Mouse (Mus musculus): ENCODE results near the gene Dnaja3. TPM values are rescaled to one million over a fixed set of nuclear protein-coding genes. Genes with fewer than 3 reads are reported as not detected.

Gene Dnaja3
- total RNA-seq, 1 experiment from 2014 or later: 76.0 TPM

DNA sequence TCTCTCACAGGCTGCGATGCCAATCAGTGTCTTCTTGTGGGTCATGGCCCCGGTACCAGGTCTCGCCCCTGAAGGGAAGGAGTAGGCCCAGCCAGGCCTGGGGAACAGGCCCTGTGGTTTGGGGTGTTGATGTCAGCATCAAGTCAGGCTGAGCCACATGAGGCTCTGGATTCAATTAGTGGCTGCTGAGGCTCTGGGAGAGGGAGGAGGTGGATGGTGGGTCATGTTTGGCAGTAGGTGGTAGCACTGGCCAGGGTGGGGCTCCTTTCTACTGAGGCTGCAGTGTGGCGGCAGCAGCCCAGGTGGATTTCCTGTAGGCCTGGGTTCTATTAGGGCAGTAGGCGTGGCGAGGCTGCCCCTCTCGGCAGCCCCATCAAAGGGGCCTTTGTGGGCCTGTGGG is 11.8 kb downstream of the Dnaja3 start:
- ATAC-seq (replicated peaks in 1 of 2; ENCODE audit: insufficient read depth in 1 of 2, low FRiP score in 2 of 2, low TSS enrichment in 1 of 2, low read depth in 1 of 2, poor library complexity in 2 of 2, severe bottlenecking in 2 of 2): no peak

DNA sequence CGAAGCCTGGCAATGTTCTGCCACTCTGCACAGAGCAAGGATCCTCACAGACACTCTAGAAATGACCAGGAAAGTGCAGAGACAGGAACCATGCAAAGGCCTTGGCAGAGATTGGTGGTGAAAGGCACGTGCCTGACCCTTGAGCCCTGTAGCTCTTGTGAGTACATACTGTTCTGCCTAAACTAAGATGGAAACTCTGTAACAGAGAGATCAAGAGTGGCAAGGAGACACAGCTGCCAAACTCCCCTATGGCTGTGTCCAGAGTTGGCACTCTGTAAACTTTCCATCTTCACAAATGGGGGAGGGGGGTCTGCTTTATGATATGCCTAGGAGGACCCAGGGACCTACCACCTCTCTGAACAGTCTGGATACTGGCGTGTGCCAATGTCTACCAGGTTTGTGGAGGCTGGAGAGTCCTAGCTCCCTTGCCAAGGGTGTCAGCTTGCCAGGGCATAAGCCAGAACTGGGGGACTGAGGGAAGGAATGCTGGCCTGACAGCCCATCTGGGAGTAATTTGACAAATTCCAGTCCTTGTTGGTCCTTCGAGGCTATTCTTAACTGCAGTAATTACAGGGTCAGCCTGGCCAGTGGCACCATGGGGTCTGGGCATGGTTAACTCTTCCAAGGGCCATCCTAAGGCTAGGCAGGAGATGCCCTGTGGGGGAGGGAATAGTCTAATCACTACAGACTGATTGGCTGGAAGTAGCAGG is 13.1 kb downstream of the Dnaja3 start:
- ATAC-seq (replicated peaks in 1 of 2; ENCODE audit: insufficient read depth in 1 of 2, low FRiP score in 2 of 2, low TSS enrichment in 1 of 2, low read depth in 1 of 2, poor library complexity in 2 of 2, severe bottlenecking in 2 of 2): no peak

DNA sequence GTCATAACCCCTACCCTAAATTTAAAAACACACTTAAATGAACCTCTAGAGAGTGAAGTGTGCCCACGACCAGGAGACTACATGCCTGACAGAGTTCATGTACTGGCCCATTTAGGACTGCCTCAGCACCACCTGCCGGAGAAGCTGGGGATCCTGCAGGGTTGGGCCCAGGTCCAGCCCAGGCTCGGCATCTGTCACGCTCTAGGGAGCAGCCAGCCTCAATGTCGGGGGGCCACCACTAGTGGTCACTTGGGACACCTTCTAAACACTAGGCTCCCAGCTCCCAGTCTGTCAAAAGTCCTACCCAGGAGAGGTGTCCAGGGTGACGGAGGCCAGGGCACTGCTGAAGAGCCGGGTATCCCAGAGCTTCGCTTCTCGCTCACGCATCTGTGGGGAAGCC is 14.9 kb downstream of the Dnaja3 start:
- no peak for ATAC-seq (replicated peaks in 1 of 2; ENCODE audit: insufficient read depth in 1 of 2, low FRiP score in 2 of 2, low TSS enrichment in 1 of 2, low read depth in 1 of 2, poor library complexity in 2 of 2, severe bottlenecking in 2 of 2)

DNA sequence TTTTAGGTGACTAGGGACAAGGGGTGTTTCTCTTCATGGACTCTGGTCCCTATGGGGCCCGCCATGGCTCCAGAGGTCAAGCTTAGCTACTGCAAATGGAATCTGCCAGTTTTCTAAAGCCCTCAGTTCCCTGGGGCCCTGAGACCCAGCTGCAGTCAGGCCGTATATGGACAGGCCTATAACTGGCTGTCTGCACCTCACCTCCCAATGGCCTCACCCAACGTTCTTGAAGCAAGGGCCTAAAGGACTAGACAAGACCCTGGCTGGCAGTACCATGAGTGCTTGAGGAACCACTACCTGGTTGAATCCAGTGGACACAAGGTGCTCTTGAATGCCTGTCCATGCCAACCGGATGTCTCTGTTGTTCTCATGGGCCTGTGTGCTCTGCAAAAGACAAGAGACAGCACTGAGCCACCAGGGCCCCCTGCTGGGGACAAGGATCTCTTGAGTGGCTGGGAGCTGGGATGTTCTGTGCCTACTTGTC is 15.5 kb downstream of the Dnaja3 start:
- ATAC-seq (replicated peaks in 1 of 2; ENCODE audit: insufficient read depth in 1 of 2, low FRiP score in 2 of 2, low TSS enrichment in 1 of 2, low read depth in 1 of 2, poor library complexity in 2 of 2, severe bottlenecking in 2 of 2): no peak

DNA sequence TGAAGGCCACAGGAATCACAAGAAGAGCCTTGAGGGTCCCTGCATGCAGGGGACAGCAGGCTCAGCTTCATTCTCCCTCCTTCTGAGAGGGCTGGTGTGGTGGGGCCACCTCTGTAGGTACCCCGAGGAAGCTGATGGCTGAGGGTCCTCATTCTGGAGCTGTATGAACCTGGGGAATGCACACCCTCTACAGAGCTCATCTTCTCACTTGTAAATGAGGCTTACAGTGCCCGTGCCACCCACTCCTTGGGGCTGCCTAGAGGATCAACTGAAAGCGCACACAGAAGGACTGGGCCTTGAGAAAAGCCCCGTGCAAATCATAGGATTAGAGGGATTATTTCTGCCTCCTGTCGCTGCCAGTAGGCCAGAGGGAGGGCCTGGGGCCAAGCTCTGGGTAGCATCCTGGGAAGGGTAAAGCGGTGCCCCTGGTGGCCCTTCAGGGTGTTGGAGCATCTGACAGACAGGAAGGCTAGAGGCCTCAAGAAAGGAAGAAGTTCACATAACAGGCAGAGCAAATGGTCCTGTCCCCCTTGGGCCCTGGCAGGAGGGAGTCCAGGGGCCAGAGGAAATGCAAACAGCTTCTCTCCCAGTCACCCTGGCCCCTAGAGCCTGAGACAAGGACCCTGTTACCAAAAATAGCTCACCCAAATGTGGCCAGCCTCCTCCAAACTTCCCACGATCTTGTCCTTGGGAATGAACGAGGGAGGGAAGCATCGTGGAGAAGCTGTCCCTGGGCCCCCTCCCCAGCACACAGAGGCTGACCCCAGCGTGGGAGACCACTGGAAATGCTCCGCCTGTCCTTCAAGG is 16.2 kb downstream of the Dnaja3 start:
- ATAC-seq (replicated peaks in 1 of 2; ENCODE audit: insufficient read depth in 1 of 2, low FRiP score in 2 of 2, low TSS enrichment in 1 of 2, low read depth in 1 of 2, poor library complexity in 2 of 2, severe bottlenecking in 2 of 2): peak; percentile 46 to 58; a peak in 1 of 4 replicates

DNA sequence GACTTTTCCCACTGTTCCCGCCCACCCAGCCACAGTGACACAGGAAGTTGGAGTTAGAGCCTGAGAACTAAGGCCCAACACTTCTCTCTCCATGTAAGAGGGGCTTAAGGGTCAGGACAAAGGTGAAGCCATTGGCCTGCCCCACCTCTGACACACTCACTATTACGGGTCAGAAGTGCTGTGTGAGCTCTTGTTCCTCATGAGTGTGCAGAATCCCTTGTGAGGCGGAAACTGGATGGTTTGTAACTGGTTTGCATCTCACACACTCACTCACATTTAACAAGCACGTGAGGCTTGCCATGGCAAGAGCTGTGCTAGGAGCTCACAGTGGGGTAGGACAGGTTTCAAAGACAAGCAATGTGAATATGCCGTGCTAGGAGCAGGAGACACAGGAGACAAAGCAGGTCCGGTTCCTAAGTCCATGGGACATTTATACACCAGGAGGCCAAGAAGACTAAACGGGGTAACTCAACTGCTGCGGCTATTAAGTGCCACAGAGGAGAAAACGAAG is 16.8 kb downstream of the Dnaja3 start:
- ATAC-seq (replicated peaks in 1 of 2; ENCODE audit: insufficient read depth in 1 of 2, low FRiP score in 2 of 2, low TSS enrichment in 1 of 2, low read depth in 1 of 2, poor library complexity in 2 of 2, severe bottlenecking in 2 of 2): no peak

DNA sequence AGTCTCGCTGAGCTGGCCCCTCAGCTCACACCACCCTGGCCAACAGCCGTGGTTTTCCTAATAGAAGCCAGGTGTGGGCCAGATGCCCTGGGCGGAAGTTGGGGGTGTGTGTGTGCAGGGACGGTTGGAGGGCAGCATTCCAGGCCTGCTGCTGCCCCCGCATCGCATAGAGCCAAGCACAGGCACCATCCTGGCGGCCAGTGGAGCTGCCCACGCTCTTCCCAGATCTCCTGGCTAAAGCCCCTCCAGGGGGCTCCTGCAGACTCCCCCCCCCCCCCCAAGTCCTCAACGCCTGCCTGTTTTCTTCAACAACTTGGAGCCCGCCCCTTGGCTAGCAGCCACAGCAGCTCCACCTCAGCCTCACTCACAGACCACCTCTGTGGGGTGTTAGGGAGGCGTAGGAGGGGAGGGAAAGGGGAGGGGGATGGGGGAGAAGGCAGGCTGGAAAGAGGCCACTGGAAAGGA is 19.0 kb downstream of the Dnaja3 start:
- peak; percentile 50 to 53; a peak in 3 of 4 replicates for ATAC-seq (replicated peaks in 1 of 2; ENCODE audit: insufficient read depth in 1 of 2, low FRiP score in 2 of 2, low TSS enrichment in 1 of 2, low read depth in 1 of 2, poor library complexity in 2 of 2, severe bottlenecking in 2 of 2)

DNA sequence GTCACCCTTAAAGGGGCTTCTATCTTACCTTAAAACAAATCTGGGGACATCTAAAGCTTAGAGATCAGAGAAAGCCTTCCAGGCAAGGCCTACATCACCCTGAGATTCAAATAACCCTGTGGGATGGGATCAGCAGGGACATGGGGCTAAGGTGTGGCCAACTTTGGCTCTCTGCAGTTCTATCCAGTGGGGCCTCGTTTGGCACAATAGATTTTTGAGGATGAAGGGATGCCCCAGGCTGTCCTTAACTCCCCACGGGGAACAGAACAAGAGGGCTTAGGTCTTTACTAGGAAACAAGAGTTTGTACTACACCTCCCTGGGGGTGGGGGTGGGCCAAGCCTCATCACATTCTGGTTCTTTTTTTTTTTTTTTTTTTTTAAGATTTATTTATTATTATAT is 19.5 kb downstream of the Dnaja3 start:
- no peak for ATAC-seq (replicated peaks in 1 of 2; ENCODE audit: insufficient read depth in 1 of 2, low FRiP score in 2 of 2, low TSS enrichment in 1 of 2, low read depth in 1 of 2, poor library complexity in 2 of 2, severe bottlenecking in 2 of 2)

DNA sequence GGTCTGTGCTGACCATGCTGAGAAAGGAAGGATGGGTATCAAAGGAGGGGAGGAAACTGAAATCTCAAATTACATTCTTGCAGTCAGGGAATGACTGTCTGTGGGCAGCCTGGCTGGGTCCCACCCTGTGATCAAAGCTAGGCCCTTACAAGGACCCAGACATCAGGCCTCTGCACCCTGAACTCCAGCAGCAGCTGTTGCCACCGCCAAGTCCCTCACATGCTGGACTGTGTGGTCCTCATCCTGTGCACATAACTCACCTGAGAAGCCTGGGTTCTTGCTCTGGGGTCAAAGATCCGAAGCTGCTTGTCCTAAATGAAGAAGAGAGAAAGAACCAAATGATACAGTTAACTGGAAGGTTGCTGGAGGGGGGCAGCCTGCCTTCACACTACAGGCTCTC is 21.8 kb downstream of the Dnaja3 start:
- ATAC-seq (replicated peaks in 1 of 2; ENCODE audit: insufficient read depth in 1 of 2, low FRiP score in 2 of 2, low TSS enrichment in 1 of 2, low read depth in 1 of 2, poor library complexity in 2 of 2, severe bottlenecking in 2 of 2): no peak

DNA sequence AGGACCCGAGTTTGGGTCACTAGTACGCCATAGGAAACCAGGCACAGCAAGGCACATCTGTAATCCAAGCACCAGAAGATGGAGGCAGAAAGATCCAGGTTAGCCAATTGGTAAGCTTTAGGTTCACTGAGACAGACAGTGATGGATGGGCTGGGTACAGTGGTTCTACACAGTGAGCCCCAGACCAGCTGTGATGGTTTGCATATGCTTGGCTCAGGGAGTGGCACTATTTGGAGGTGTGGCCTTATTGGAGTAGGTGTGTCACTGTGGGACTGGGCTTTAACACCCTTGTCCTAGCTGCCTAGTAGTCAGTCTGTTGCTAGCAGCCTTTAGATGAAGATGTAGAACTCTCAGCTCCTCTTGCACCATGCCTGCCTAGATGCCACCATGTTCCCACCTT is 24.0 kb downstream of the Dnaja3 start:
- no peak for ATAC-seq (replicated peaks in 1 of 2; ENCODE audit: insufficient read depth in 1 of 2, low FRiP score in 2 of 2, low TSS enrichment in 1 of 2, low read depth in 1 of 2, poor library complexity in 2 of 2, severe bottlenecking in 2 of 2)

DNA sequence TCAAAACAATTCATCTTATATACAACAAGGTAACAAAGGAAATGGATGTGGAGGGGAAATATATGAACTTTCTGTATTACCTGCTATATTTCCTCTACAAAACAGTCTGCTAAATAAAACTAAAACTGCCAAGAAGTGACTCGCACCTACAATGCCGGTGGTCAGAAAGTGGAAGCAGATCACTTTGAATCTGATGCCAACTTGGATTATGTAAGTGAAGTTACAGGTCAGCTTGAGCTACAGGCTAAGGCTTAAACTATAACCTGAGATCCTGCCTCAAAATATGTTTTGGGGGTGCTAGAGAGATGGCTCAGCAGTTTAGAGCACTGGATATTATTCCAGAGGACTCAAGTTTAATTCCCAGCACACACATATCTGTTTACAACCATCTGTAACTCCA is 25.9 kb downstream of the Dnaja3 start:
- no peak for ATAC-seq (replicated peaks in 1 of 2; ENCODE audit: insufficient read depth in 1 of 2, low FRiP score in 2 of 2, low TSS enrichment in 1 of 2, low read depth in 1 of 2, poor library complexity in 2 of 2, severe bottlenecking in 2 of 2)

DNA sequence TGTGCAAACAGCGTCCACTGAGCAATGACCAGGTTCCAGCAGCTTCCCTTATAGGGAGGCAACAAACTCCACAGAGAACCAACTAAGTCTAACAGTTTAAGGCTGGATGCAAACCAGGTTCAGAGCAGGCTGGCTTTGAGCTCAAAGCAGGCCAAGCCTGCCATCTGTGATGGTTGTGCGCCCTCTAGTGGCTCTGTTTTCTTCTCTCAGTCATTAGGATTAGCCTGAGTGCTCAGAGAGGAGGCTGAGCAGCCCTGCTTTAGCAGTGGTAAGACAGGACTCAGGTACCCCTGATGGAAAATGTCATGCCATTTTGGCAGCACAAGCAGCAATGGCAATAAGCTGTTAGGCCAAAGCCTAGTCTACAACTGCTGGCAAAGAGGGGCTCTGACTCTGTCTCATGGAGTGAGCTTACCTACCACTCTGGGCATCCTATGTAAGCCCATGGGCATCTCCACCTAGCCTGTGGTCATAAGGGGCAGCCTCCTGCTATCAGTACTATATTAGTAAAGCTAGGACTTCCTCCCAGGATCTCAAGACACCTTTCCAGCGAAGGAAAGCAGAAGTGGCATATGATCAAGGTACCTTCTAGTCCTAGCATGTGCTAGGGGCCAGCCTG is 27.5 kb downstream of the Dnaja3 start:
- peak; percentile 89 to 90 for ATAC-seq (replicated peaks in 1 of 2; ENCODE audit: insufficient read depth in 1 of 2, low FRiP score in 2 of 2, low TSS enrichment in 1 of 2, low read depth in 1 of 2, poor library complexity in 2 of 2, severe bottlenecking in 2 of 2)

DNA sequence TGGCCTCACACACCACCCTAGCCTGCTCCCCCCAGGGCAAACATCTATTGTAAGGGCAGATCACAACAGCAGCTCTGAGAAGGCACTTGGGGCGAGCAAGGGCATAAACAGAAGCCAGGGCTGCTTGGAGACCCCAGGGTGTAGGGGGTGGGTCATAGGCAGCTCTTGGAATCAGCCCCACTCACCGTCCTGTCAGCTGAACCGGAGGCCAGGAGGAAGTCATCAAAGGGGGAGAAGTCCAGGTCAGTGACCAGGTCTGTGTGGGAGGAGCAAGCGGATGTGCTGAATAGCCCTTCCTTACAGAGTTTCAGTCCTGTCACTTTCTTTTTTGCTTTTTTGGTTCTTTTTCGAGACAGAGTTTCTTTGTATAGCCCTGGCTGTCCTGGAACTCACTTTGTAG is 30.5 kb downstream of the Dnaja3 start:
- ATAC-seq (replicated peaks in 1 of 2; ENCODE audit: insufficient read depth in 1 of 2, low FRiP score in 2 of 2, low TSS enrichment in 1 of 2, low read depth in 1 of 2, poor library complexity in 2 of 2, severe bottlenecking in 2 of 2): no peak

DNA sequence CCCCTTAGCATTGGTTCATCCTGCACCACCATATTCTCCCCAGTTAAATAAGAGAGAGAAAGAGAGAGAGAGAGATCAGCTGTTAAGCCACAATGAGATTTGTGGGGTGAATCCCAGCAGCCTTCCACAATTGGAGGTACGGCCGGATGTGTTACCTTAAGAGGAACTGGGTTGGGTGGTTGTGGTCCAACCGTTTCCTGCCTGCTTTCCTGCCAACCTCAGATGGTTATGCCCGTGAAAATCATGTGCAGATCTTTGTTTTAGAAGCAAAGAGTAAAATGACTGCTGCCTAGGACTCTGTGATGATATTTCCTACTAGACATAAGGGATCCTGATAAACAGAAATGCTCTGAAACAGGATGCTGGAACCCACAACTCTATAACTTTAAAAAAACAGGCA is 34.3 kb downstream of the Dnaja3 start:
- peak; percentile 88 to 94 for ATAC-seq (replicated peaks in 1 of 2; ENCODE audit: insufficient read depth in 1 of 2, low FRiP score in 2 of 2, low TSS enrichment in 1 of 2, low read depth in 1 of 2, poor library complexity in 2 of 2, severe bottlenecking in 2 of 2)

DNA sequence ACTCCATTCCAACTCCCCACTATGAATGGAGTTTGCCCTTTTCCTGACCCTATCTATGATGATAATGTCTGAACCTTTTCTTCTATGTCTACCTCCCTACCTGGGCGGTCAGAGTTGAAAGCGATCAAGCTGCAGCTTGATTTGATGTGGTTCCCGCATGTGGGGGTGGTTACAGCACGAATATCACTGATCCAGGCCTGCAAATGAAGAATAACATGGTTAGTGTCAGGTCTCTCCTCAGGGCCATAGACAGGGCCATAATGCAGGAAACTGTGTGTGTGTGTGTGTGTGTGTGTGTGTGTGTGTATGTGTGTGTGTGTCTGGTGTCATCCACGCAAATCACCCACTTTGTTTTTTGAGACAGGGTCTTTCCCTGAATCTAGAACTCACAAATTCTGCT is 37.0 kb downstream of the Dnaja3 start:
- no peak for ATAC-seq (replicated peaks in 1 of 2; ENCODE audit: insufficient read depth in 1 of 2, low FRiP score in 2 of 2, low TSS enrichment in 1 of 2, low read depth in 1 of 2, poor library complexity in 2 of 2, severe bottlenecking in 2 of 2)

DNA sequence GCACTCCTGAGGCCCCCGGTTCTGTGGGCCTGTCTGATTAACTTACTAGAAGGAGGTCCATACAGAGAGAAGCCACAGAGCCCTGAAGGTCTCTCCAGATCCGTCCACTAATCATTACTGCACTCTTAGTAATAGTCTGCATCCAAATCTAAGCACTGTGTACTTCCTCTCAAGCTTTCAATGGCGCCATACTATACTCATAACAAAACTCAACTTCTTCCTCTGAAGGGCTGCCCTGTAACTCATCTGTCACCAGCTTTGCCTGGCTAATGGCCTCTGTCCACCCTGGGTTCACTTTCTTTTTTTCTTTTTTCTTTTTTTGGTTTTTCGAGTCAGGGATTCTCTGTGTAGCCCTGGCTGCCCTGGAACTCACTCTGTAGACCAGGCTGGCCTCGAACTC is 38.3 kb downstream of the Dnaja3 start:
- ATAC-seq (replicated peaks in 1 of 2; ENCODE audit: insufficient read depth in 1 of 2, low FRiP score in 2 of 2, low TSS enrichment in 1 of 2, low read depth in 1 of 2, poor library complexity in 2 of 2, severe bottlenecking in 2 of 2): no peak

DNA sequence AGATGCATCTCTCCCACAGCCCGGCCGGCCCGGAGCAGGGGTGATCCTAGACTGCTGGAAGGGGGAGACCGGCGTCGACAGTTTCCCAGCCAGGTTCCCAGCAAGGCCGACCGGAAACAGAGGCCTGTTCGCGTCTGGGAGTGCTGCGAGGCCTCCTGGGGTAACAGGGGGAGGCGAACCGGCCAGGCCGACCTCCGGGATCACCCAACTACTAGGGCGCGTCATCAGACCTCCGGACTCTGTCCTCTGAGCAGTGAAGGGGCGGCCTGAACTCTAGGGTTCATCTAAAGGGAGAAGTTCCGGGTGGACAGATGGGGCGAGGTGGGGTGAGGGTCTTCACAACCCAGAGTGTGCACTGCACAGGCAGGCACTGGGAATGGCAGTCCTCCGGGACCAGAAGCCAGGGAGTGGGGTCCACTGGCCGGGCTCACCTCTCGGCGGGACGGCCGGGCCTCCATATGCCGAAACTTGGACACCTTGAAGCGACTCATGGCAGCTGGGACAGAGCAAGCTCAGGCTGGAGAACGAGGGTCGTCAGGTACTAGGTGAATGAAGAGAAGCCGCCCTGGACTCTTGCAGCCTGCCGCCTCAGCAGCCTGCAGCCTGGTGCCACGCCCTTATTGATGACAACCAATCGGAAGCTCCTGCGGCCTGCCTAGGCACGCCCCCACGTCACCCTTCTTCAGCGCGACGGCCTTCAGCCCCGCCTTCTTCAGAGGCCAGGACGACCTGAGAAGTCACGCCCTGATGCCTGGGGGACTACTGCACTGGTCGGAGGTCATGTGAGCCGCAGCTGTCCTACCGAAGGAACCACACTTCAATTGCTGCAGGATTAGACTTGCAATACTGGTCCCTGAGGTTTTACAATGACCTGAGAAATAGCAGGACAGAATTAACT is 39.6 kb downstream of the Dnaja3 start, which contains the start of gene Coro7:
Gene Coro7, minus strand, starts transcription at position 657 of the 898 bp plus-strand sequence.
- peak; percentile 89 to 91 for ATAC-seq (replicated peaks in 1 of 2; ENCODE audit: insufficient read depth in 1 of 2, low FRiP score in 2 of 2, low TSS enrichment in 1 of 2, low read depth in 1 of 2, poor library complexity in 2 of 2, severe bottlenecking in 2 of 2)
